ENCODE assay signal across 9 mouse cellular contexts in the genomic region with DNA sequence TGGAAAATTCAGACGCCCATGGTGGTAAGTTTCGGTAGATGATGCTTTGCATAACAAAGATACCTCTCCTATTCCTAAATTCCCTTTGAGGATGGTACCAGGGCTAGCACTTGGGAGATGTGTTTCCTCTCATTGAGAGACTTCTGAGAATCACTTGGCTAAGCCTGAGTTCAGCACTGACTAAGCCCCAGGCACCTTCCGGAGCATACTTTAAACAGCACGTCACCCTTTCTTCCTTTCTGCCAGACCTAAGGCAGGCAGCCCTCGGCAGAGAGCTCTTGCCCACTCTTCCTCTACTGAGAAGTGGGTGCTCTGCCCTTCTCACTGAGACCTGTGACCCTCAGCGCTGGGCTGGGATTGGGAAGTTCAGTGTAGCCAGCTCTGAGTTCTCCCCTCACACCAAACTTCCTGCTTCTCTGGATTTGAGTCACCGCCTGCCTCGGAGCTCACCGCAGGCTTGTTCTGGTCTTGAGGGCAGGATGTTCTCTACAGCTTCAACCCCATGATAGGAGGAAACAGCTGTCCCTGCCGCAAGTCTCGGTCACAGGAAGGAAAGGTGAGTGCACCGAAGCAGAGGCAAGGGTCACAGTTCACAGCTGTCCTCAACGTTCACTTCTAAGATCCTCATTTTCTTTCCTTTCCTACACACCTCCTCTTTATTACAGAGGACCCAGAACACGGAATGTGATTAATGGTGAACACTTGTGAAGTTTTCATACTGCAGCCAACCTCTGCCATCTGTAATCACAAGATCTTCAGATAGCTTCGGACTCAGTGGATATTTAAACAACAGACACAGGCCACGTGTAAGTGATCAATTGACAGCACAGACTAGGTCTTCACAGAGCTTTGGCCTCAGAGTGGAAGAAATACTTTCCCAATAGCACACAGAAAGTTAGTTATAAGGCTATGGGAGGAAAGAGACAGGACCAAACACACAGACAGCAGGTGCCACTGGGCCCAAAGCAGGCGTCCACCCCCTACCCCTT. TPM values are rescaled to one million over a fixed set of nuclear protein-coding genes. Genes with fewer than 3 reads are reported as not detected.
DNase-seq lines count a peak whose midpoint lies in the region; ATAC-seq and TF ChIP-seq lines count a peak whose summit lies in the region.
"Had no signal": no experiment of that assay in that cellular context is flagged by ENCODE, and none has a peak within 500 bp of the region (broad histone marks: within the 10 kb centered on the region; RNA-seq: fewer than 3 reads in every experiment).

No protein-coding gene starts in this region.

- H3K4me1 ChIP-seq in liver, postnatal 0 days (ENCODE audit: insufficient read depth): peaks cover 8% of the 10 kb centered on the region; the same call in 1 of the 2 replicates
- H3K4me1 ChIP-seq in forebrain, embryonic 15.5 days: no peaks in the 10 kb centered on the region

- H3K4me2 ChIP-seq in liver, postnatal 0 days (ENCODE audit: low read depth, low read length): peak overlapping the region; percentile 30
- H3K4me2 ChIP-seq in forebrain, embryonic 15.5 days (replicated peaks): no peak overlapping the region
- H3K4me2 ChIP-seq: stomach, embryonic 15.5 days had no signal

- WGBS in liver, postnatal 0 days (ENCODE audit: insufficient replicate concordance): 24% methylated on average over 17 of the region's 17 CpGs
- 82% methylated on average over 17 of the region's 17 CpGs for WGBS in forebrain, embryonic 15.5 days

- H3K27me3 ChIP-seq in liver, postnatal 0 days (ENCODE audit: insufficient read depth, low read length): no peaks in the 10 kb centered on the region
- H3K27me3 ChIP-seq in forebrain, embryonic 15.5 days: no peaks in the 10 kb centered on the region
- H3K27me3 ChIP-seq: stomach, embryonic 15.5 days had no signal

- peak overlapping the region; percentile 59 for H3K27ac ChIP-seq in liver, postnatal 0 days (ENCODE audit: low read depth)
- no peak overlapping the region for H3K27ac ChIP-seq in forebrain, embryonic 15.5 days (replicated peaks)
- H3K27ac ChIP-seq: stomach, embryonic 15.5 days had no signal

- no peaks in the 10 kb centered on the region for H3K9me3 ChIP-seq in liver, postnatal 0 days (ENCODE audit: low read length)
- no peaks in the 10 kb centered on the region for H3K9me3 ChIP-seq in forebrain, embryonic 15.5 days
- H3K9me3 ChIP-seq: stomach, embryonic 15.5 days had no signal

- TF ChIP-seq CTCF in liver, postnatal 0 days (IDR thresholded peaks at IDR 0.05; ENCODE audit: low read depth): no peak

- DNase-seq in adrenal gland, postnatal 36 days: peak; percentile 9 to 36
- peak; percentile 18 to 25 for DNase-seq in heart, postnatal 36 days
- peak; percentile 53 for DNase-seq in liver, postnatal 0 days
- peak; percentile 36 to 72 for DNase-seq in spleen, postnatal 10 days (ENCODE audit: low spot score in 2 of 2)
- no peak for DNase-seq in urinary bladder, postnatal 25 days (ENCODE audit: low spot score)
- no peak for DNase-seq in MN1 (ENCODE audit: low spot score)

- no peak overlapping the region for H3K4me3 ChIP-seq in liver, postnatal 0 days (ENCODE audit: low read depth, low read length)
- H3K4me3 ChIP-seq in forebrain, embryonic 15.5 days: no peak overlapping the region
- H3K4me3 ChIP-seq: stomach, embryonic 15.5 days had no signal

- peak; percentile 83 for ATAC-seq in liver, postnatal 0 days
- ATAC-seq in forebrain, embryonic 15.5 days (replicated peaks): no peak
- no peak for ATAC-seq in cerebellum, adult (ENCODE audit: insufficient number of reproducible peaks, low FRiP score, low TSS enrichment)

- no peaks in the 10 kb centered on the region for H3K36me3 ChIP-seq in liver, postnatal 0 days (replicated peaks; ENCODE audit: insufficient read depth, low read length)
- no peaks in the 10 kb centered on the region for H3K36me3 ChIP-seq in forebrain, embryonic 15.5 days
- H3K36me3 ChIP-seq: stomach, embryonic 15.5 days had no signal

- no peak overlapping the region for H3K9ac ChIP-seq in liver, postnatal 0 days (replicated peaks)
- H3K9ac ChIP-seq in forebrain, embryonic 15.5 days (replicated peaks): no peak overlapping the region
- H3K9ac ChIP-seq: stomach, embryonic 15.5 days had no signal

- intact Hi-C loops in heart, postnatal 36 days (cut with DNase I): no loop called here

- no peak for TF ChIP-seq EP300 in liver, postnatal 0 days (IDR thresholded peaks at IDR 0.05; ENCODE audit: low read depth)

RNA-seq across cellular contexts. Expression of a gene that starts 15.6 kb away (rescaled TPM):
- 1 to 10 TPM in 1 of 2 experiments, under 1 TPM in 1; 0.72 to 1.8 TPM for total RNA-seq in adrenal gland, postnatal 36 days (2021)
- total RNA-seq in heart, postnatal 36 days (2021): under 1 TPM; 0.35 to 0.64 TPM
- 6.0 and 6.8 TPM in 2 replicates for polyA plus RNA-seq in liver, postnatal 0 days (2015; fragmentation: Nextera tagmentation; extraction: Ambion mirVana)
- polyA plus RNA-seq in forebrain, embryonic 15.5 days (2015; fragmentation: Nextera tagmentation; extraction: Ambion mirVana): not detected in 2 replicates

RNA-seq across cellular contexts. Expression of a gene that starts 41.3 kb away (rescaled TPM):
- total RNA-seq in adrenal gland, postnatal 36 days (2021): 1 to 10 TPM; 4.9 to 5.5 TPM
- 1 to 10 TPM; 4.1 to 4.4 TPM for total RNA-seq in heart, postnatal 36 days (2021)
- 28.0 and 30.6 TPM in 2 replicates for polyA plus RNA-seq in liver, postnatal 0 days (2015; fragmentation: Nextera tagmentation; extraction: Ambion mirVana)
- polyA plus RNA-seq in forebrain, embryonic 15.5 days (2015; fragmentation: Nextera tagmentation; extraction: Ambion mirVana): 22.8 and 24.2 TPM in 2 replicates

RNA-seq across cellular contexts. Expression of a gene that starts 50.1 kb away (rescaled TPM):
- 10 to 100 TPM; 29.4 to 37.7 TPM for total RNA-seq in adrenal gland, postnatal 36 days (2021)
- 1 to 10 TPM; 8.3 to 9.6 TPM for total RNA-seq in heart, postnatal 36 days (2021)
- 1.6 and 1.7 TPM in 2 replicates for polyA plus RNA-seq in liver, postnatal 0 days (2015; fragmentation: Nextera tagmentation; extraction: Ambion mirVana)
- polyA plus RNA-seq in forebrain, embryonic 15.5 days (2015; fragmentation: Nextera tagmentation; extraction: Ambion mirVana): 6.9 and 7.9 TPM in 2 replicates

Comparison
In these comparisons a context has a peak if more than half of its experiments do, and no peak if none do; other contexts are left out.
1. DNase-seq: peak in adrenal gland, postnatal 36 days (2 of 2), heart, postnatal 36 days (2 of 2), liver, postnatal 0 days (single experiment) and spleen, postnatal 10 days (2 of 2); none in urinary bladder, postnatal 25 days (single experiment) and MN1 (single experiment).